Mouse (Mus musculus) heart, adult 2 months (tissue): ENCODE measurements around the gene Syt12.

Source experiments
- CTCF ChIP-seq: fragments of 200-600 bp; IDR thresholded peaks from 2 replicates; pipeline ENCODE4 v1.8.1; 2022; ENCODE audit warnings: antibody characterized with exemption, mild to moderate bottlenecking, moderate library complexity
- EP300 ChIP-seq: fragments of 200-500 bp; IDR thresholded peaks from 2 replicates; pipeline ENCODE4 v1.6.1; 2011; ENCODE audit warnings: low read depth, low read length, control low read depth; ENCODE audit not compliant: insufficient read depth
- POLR2A ChIP-seq: fragments of 200-500 bp; IDR thresholded peaks from 2 replicates; pipeline ENCODE4 v1.6.1; 2011; ENCODE audit warnings: mild to moderate bottlenecking, low read depth, low read length, control low read depth; ENCODE audit not compliant: insufficient read depth

DNA sequence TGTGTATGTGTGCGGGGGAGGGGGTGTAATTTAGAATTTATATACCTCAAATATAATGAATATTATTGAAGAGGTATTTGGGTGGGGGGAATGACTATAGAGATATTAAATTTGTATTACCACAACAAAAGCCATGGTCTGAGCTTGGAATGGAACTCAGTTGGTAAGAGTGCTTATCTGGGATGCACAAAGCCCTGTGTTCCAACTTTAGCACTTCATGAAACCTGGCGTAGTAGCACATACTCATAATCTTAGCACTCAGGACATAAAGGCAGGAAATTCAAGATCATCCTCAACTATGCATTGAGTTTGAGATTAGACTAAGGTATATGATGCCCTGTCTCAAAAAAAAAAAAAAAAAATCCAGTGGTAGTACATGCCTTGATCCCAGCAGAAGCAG is 72.4 kb downstream of the Syt12 start:
- TF ChIP-seq EP300: no peak
- no peak for TF ChIP-seq POLR2A
- TF ChIP-seq CTCF: no peak
